Mouse (Mus musculus) megakaryocyte, embryonic 14.5 days (primary cell): Measurements from ENCODE around the gene Hnrnpu.

Experiments
- FLI1 ChIP-seq: IDR thresholded peaks from 2 replicates; pipeline ENCODE4 v1.6.1; 2012; ENCODE audit warnings: low read length, inconsistent platforms, mixed read lengths
- GATA1 ChIP-seq: IDR thresholded peaks from 3 replicates; pipeline ENCODE4 v1.6.1; 2012; ENCODE audit warnings: mixed read lengths, low read length, inconsistent platforms, borderline replicate concordance

DNA sequence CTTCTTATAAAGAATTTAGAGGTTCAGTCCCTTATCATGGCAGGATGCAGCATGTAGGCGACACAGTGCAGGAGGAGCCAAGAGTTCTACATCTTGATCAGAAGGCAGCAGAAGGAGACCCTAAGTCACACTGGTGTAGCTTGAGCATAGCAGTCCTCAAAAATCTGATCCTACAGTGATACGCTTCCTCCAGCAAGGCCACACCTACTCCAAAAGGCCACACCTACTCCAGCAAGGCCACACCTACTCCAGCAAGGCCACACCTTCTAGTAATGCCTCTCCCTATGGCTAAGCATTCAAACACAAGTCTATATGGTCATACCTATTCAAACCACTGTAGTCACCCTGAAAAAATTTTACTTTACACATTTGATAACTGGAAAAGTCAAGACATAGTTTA, 38.5 kb upstream of the Hnrnpu start:
- TF ChIP-seq GATA1, result no peak
- no peak for TF ChIP-seq FLI1
